Mouse (Mus musculus): ENCODE measurements around the gene Ggct.

Ggct gene

GRCm38 (mm10) chr6:55009391-55010230 lies 16.9 kb upstream of the Ggct start:
- H3K36me3 ChIP-seq (ENCODE audit: control insufficient read depth, insufficient read depth, low read length, poor library complexity, severe bottlenecking), result no peaks in the 10 kb centered on the region
- no peaks in the 10 kb centered on the region for H3K27me3 ChIP-seq (ENCODE audit: control insufficient read depth, insufficient read depth, low read length, poor library complexity, severe bottlenecking)
- DNase-seq (ENCODE audit: low read depth, low spot score), result no peak

- Histone ChIP-seq H3K36me3 (ENCODE audit: control insufficient read depth, insufficient read depth, low read length, poor library complexity, severe bottlenecking) (no peaks in the 10 kb centered on the region), H3K27me3 (ENCODE audit: control insufficient read depth, insufficient read depth, low read length, poor library complexity, severe bottlenecking) (no peaks in the 10 kb centered on the region)
- no peak for DNase-seq (ENCODE audit: low read depth, low spot score)
Measured at GRCm38 (mm10) chr6:55008401-55008800, 15.7 kb upstream of the Ggct start.

- no peak for DNase-seq (ENCODE audit: low read depth, low spot score)
- no peaks in the 10 kb centered on the region for H3K36me3 ChIP-seq (ENCODE audit: control insufficient read depth, insufficient read depth, low read length, poor library complexity, severe bottlenecking)
- H3K27me3 ChIP-seq (ENCODE audit: control insufficient read depth, insufficient read depth, low read length, poor library complexity, severe bottlenecking), result no peaks in the 10 kb centered on the region
Measured at GRCm38 (mm10) chr6:55003559-55003958, 10.8 kb upstream of the Ggct start.

- H3K27me3 ChIP-seq (ENCODE audit: control insufficient read depth, insufficient read depth, low read length, poor library complexity, severe bottlenecking), result no peaks in the 10 kb centered on the region
- no peak for DNase-seq (ENCODE audit: low read depth, low spot score)
- H3K36me3 ChIP-seq (ENCODE audit: control insufficient read depth, insufficient read depth, low read length, poor library complexity, severe bottlenecking), result no peaks in the 10 kb centered on the region
Measured at GRCm38 (mm10) chr6:55002438-55002837, 9.7 kb upstream of the Ggct start.

GRCm38 (mm10) chr6:55001320-55001719 lies 8.6 kb upstream of the Ggct start:
- Histone ChIP-seq H3K27me3 (ENCODE audit: control insufficient read depth, insufficient read depth, low read length, poor library complexity, severe bottlenecking) (no peaks in the 10 kb centered on the region), H3K36me3 (ENCODE audit: control insufficient read depth, insufficient read depth, low read length, poor library complexity, severe bottlenecking) (no peaks in the 10 kb centered on the region)
- DNase-seq (ENCODE audit: low read depth, low spot score), result no peak

- no peak for DNase-seq (ENCODE audit: low read depth, low spot score)
- Histone ChIP-seq H3K27me3 (ENCODE audit: control insufficient read depth, insufficient read depth, low read length, poor library complexity, severe bottlenecking) (no peaks in the 10 kb centered on the region), H3K36me3 (ENCODE audit: control insufficient read depth, insufficient read depth, low read length, poor library complexity, severe bottlenecking) (no peaks in the 10 kb centered on the region)
Measured at GRCm38 (mm10) chr6:54997726-54998125, 5.0 kb upstream of the Ggct start.

GRCm38 (mm10) chr6:54996361-54996760 lies 3.6 kb upstream of the Ggct start:
- no peak for DNase-seq (ENCODE audit: low read depth, low spot score)
- H3K36me3 ChIP-seq (ENCODE audit: control insufficient read depth, insufficient read depth, low read length, poor library complexity, severe bottlenecking), result no peaks in the 10 kb centered on the region
- H3K27me3 ChIP-seq (ENCODE audit: control insufficient read depth, insufficient read depth, low read length, poor library complexity, severe bottlenecking), result no peaks in the 10 kb centered on the region

GRCm38 (mm10) chr6:54992141-54992540 lies 609 bp downstream of the Ggct start:
- Histone ChIP-seq H3K27me3 (ENCODE audit: control insufficient read depth, insufficient read depth, low read length, poor library complexity, severe bottlenecking) (no peaks in the 10 kb centered on the region), H3K36me3 (ENCODE audit: control insufficient read depth, insufficient read depth, low read length, poor library complexity, severe bottlenecking) (no peaks in the 10 kb centered on the region; the same call in 1 of the 2 replicates)
- DNase-seq (ENCODE audit: low read depth, low spot score), result peak; percentile 42

GRCm38 (mm10) chr6:54991189-54991588 lies 1.6 kb downstream of the Ggct start:
- no peak for DNase-seq (ENCODE audit: low read depth, low spot score)
- H3K36me3 ChIP-seq (ENCODE audit: control insufficient read depth, insufficient read depth, low read length, poor library complexity, severe bottlenecking), result peaks cover 2% of the 10 kb centered on the region; the same call in 1 of the 2 replicates
- H3K27me3 ChIP-seq (ENCODE audit: control insufficient read depth, insufficient read depth, low read length, poor library complexity, severe bottlenecking), result no peaks in the 10 kb centered on the region

- DNase-seq (ENCODE audit: low read depth, low spot score), result no peak
- Histone ChIP-seq H3K27me3 (ENCODE audit: control insufficient read depth, insufficient read depth, low read length, poor library complexity, severe bottlenecking) (no peaks in the 10 kb centered on the region), H3K36me3 (ENCODE audit: control insufficient read depth, insufficient read depth, low read length, poor library complexity, severe bottlenecking) (peaks cover 5% of the 10 kb centered on the region; the same call in 1 of the 2 replicates)
Measured at GRCm38 (mm10) chr6:54988141-54988540, 4.6 kb downstream of the Ggct start.

GRCm38 (mm10) chr6:54984096-54984495 lies 8.7 kb downstream of the Ggct start:
- no peak for DNase-seq (ENCODE audit: low read depth, low spot score)
- Histone ChIP-seq H3K27me3 (ENCODE audit: control insufficient read depth, insufficient read depth, low read length, poor library complexity, severe bottlenecking) (no peaks in the 10 kb centered on the region), H3K36me3 (ENCODE audit: control insufficient read depth, insufficient read depth, low read length, poor library complexity, severe bottlenecking) (peaks cover 5% of the 10 kb centered on the region; the same call in 1 of the 2 replicates)

GRCm38 (mm10) chr6:54983526-54984050 lies 9.2 kb downstream of the Ggct start:
- DNase-seq (ENCODE audit: low read depth, low spot score), result no peak
- H3K36me3 ChIP-seq (ENCODE audit: control insufficient read depth, insufficient read depth, low read length, poor library complexity, severe bottlenecking), result peaks cover 5% of the 10 kb centered on the region; the same call in 1 of the 2 replicates
- H3K27me3 ChIP-seq (ENCODE audit: control insufficient read depth, insufficient read depth, low read length, poor library complexity, severe bottlenecking), result no peaks in the 10 kb centered on the region

- DNase-seq (ENCODE audit: low read depth, low spot score), result no peak
- Histone ChIP-seq H3K36me3 (ENCODE audit: control insufficient read depth, insufficient read depth, low read length, poor library complexity, severe bottlenecking) (no peaks in the 10 kb centered on the region), H3K27me3 (ENCODE audit: control insufficient read depth, insufficient read depth, low read length, poor library complexity, severe bottlenecking) (no peaks in the 10 kb centered on the region)
Measured at GRCm38 (mm10) chr6:54979426-54979825, 13.3 kb downstream of the Ggct start.

- no peak for DNase-seq (ENCODE audit: low read depth, low spot score)
- Histone ChIP-seq H3K36me3 (ENCODE audit: control insufficient read depth, insufficient read depth, low read length, poor library complexity, severe bottlenecking) (no peaks in the 10 kb centered on the region), H3K27me3 (ENCODE audit: control insufficient read depth, insufficient read depth, low read length, poor library complexity, severe bottlenecking) (no peaks in the 10 kb centered on the region)
Measured at GRCm38 (mm10) chr6:54975616-54976015, 17.1 kb downstream of the Ggct start.

GRCm38 (mm10) chr6:54974501-54974900 lies 18.2 kb downstream of the Ggct start:
- DNase-seq (ENCODE audit: low read depth, low spot score), result peak; percentile 60
- H3K36me3 ChIP-seq (ENCODE audit: control insufficient read depth, insufficient read depth, low read length, poor library complexity, severe bottlenecking), result no peaks in the 10 kb centered on the region

More at GRCm38 (mm10) chr6:54974501-54974900, 18.2 kb downstream of the Ggct start:
- H3K27me3 ChIP-seq (ENCODE audit: control insufficient read depth, insufficient read depth, low read length, poor library complexity, severe bottlenecking), result no peaks in the 10 kb centered on the region
